9 mouse cellular contexts compared by ENCODE assay signal in the genomic region with DNA sequence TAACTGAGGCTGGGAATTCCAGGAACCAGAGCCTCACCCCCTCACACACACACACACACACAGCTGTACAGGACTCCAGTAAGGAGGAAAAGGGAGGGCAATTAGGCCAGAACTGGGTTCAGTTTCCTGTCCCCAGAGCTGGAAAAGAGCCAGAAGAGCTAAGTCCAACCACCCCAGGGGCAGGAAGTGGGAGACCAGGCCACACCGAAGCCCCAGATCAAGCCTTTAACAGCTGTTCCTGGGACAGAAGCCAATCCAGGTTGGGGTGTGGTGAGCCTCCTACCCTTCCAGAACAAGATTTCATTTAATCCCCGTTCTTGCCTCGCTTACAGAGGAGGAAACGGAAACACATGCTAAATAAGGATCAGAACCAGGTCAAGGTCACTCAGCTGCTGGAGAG. TPM values are rescaled to one million over a fixed set of nuclear protein-coding genes. Genes with fewer than 3 reads are reported as not detected.
DNase-seq lines count a peak whose midpoint lies in the region; ATAC-seq and TF ChIP-seq lines count a peak whose summit lies in the region.
"Had no signal": no experiment of that assay in that cellular context is flagged by ENCODE, and none has a peak within 500 bp of the region (broad histone marks: within the 10 kb centered on the region; RNA-seq: fewer than 3 reads in every experiment).

No protein-coding gene starts in this region.

- H3K9ac ChIP-seq in midbrain, embryonic 11.5 days (ENCODE audit: low read length): no peak overlapping the region

- no peaks in the 10 kb centered on the region for H3K36me3 ChIP-seq in midbrain, embryonic 11.5 days (ENCODE audit: control insufficient read depth, insufficient read depth, low read length)

- no peaks in the 10 kb centered on the region for H3K27me3 ChIP-seq in midbrain, embryonic 11.5 days (ENCODE audit: control insufficient read depth, insufficient read depth, low read length)

- WGBS in midbrain, embryonic 11.5 days: 80% methylated on average over 4 of the region's 4 CpGs

- ATAC-seq in midbrain, embryonic 11.5 days (ENCODE audit: low FRiP score): no peak
- ATAC-seq: forebrain, embryonic 16.5 days had no signal

- no peak overlapping the region for H3K27ac ChIP-seq in midbrain, embryonic 11.5 days (ENCODE audit: low read depth, low read length)
- no peak overlapping the region for H3K27ac ChIP-seq in left cerebral cortex, adult 2 months

- DNase-seq in adrenal gland, adult 2 months: peak; percentile 69
- no peak for DNase-seq in adrenal gland, adult 18-20 months (ENCODE audit: low spot score in 2 of 2)
- peak; percentile 69 to 73 for DNase-seq in heart, postnatal 10 days
- DNase-seq in kidney, postnatal 4 days: peak; percentile 49 to 67
- peak; percentile 57 to 59 for DNase-seq in lung, postnatal 4 days
- DNase-seq in midbrain, embryonic 11.5 days (ENCODE audit: low spot score, missing footprints): no peak
- DNase-seq in left cerebral cortex, adult 2 months (ENCODE audit: extremely low spot score in 1 of 2, low spot score in 2 of 2): no peak
- no peak for DNase-seq in ovary, postnatal 14 days (ENCODE audit: low spot score)

- H3K9me3 ChIP-seq in midbrain, embryonic 11.5 days (ENCODE audit: control insufficient read depth, low read length): no peaks in the 10 kb centered on the region

- H3K4me2 ChIP-seq in midbrain, embryonic 11.5 days: no peak overlapping the region

- TF ChIP-seq CTCF in left cerebral cortex, adult 2 months (IDR thresholded peaks at IDR 0.05): no peak

- no peaks in the 10 kb centered on the region; the same call in 1 of the 2 replicates for H3K4me1 ChIP-seq in midbrain, embryonic 11.5 days (ENCODE audit: control insufficient read depth, insufficient read depth, low read length)

- intact Hi-C loops in heart, postnatal 10 days (cut with DNase I): loop anchor here (5.0 kb wide), 1 partner anchor 78 kb away; no protein-coding TSS in a partner anchor
- intact Hi-C loops in left cerebral cortex, adult 2 months (cut with DNase I): loop anchor here (5.0 kb wide), 1 partner anchor 47 kb away; no protein-coding TSS in a partner anchor

- no peak overlapping the region for H3K4me3 ChIP-seq in midbrain, embryonic 11.5 days (ENCODE audit: low read depth, low read length)
- H3K4me3 ChIP-seq in left cerebral cortex, adult 2 months: no peak overlapping the region

RNA-seq across cellular contexts. Expression of gene Kdm7a, which starts 58.1 kb away (rescaled TPM):
- 10 to 100 TPM; 12.2 to 16.2 TPM for total RNA-seq in adrenal gland, adult 2 months (2021)
- polyA plus RNA-seq in adrenal gland, adult 2 months (2012; rRNA removed): 0.78 and 0.99 TPM in 2 replicates
- total RNA-seq in adrenal gland, adult 18-20 months (2021): 10 to 100 TPM; 11.6 to 12.9 TPM
- 10 to 100 TPM; 17.6 to 21.0 TPM for total RNA-seq in heart, postnatal 10 days (2021)
- 15.8 and 17.0 TPM in 2 replicates for polyA plus RNA-seq in midbrain, embryonic 11.5 days (2014; fragmentation: Nextera tagmentation; extraction: Ambion mirVana)
- total RNA-seq in left cerebral cortex, adult 2 months (2021): 10 to 100 TPM; 39.5 to 51.5 TPM

Comparison
In these comparisons a context has a peak if more than half of its experiments do, and no peak if none do; other contexts are left out.
1. DNase-seq: peak in adrenal gland, adult 2 months (single experiment), heart, postnatal 10 days (2 of 2), kidney, postnatal 4 days (2 of 2) and lung, postnatal 4 days (2 of 2); none in adrenal gland, adult 18-20 months (0 of 2), midbrain, embryonic 11.5 days (single experiment), left cerebral cortex, adult 2 months (0 of 2) and ovary, postnatal 14 days (single experiment).